Mouse (Mus musculus) thymus, adult 2 months (tissue): ENCODE measurements around the gene Ski. TPM values are rescaled to one million over a fixed set of nuclear protein-coding genes. Genes with fewer than 3 reads are reported as not detected.

Experiments used
- DNase-seq: peaks from one replicate; pipeline ENCODE4 v3.0.0; 2021
- H3K27ac ChIP-seq: fragments of 200-500 bp; 2 replicates; pipeline ENCODE4 v1.5.1; 2012; ENCODE audit warnings: low read length, control low read depth; ENCODE audit not compliant: control insufficient read depth, insufficient read depth
- H3K27me3 ChIP-seq: fragments of 200-500 bp; 2 replicates; pipeline ENCODE4 v1.6.1; 2012; ENCODE audit warnings: mild to moderate bottlenecking, low read length, moderate library complexity, mixed read lengths; ENCODE audit not compliant: control insufficient read depth, insufficient read depth
- H3K36me3 ChIP-seq: fragments of 200-500 bp; 2 replicates; pipeline ENCODE4 v1.6.1; 2012; ENCODE audit warnings: mild to moderate bottlenecking, low read length, moderate library complexity; ENCODE audit not compliant: control insufficient read depth, insufficient read depth
- H3K4me1 ChIP-seq: fragments of 200-500 bp; replicated peaks from 2 replicates; pipeline ENCODE4 v1.6.1; 2012; ENCODE audit warnings: low read length; ENCODE audit not compliant: control insufficient read depth, insufficient read depth
- H3K4me3 ChIP-seq: fragments of 200-500 bp; 2 replicates; pipeline ENCODE4 v1.5.1; 2012; ENCODE audit warnings: mild to moderate bottlenecking, low read length, control low read depth, moderate library complexity; ENCODE audit not compliant: control insufficient read depth, insufficient read depth
- CTCF ChIP-seq: fragments of 200-500 bp; IDR thresholded peaks from 2 replicates; pipeline ENCODE4 v1.5.1; 2012; ENCODE audit warnings: mild to moderate bottlenecking, control low read depth, low read length, moderate library complexity, borderline replicate concordance; ENCODE audit not compliant: control insufficient read depth, poor library complexity, insufficient read depth; ENCODE audit errors: extremely low read depth
- POLR2A ChIP-seq: fragments of 200-500 bp; IDR thresholded peaks from 2 replicates; pipeline ENCODE4 v1.6.1; 2012; ENCODE audit warnings: mild to moderate bottlenecking, low read length, control low read depth, moderate library complexity; ENCODE audit not compliant: control insufficient read depth, poor library complexity, insufficient read depth; ENCODE audit errors: extremely low read depth
- WGBS: fragments of 180-500 bp; shearing (Covaris S2); methylation state at CpG from one replicate; pipeline ENCODE4 v1.1.7; 2018; 5-methylcytosine and 5-hydroxymethylcytosine counted together
- polyA plus RNA-seq: library from polyadenylated mRNA; depleted of rRNA; stranded (reverse); fragments of >200 nt; gene quantifications from 2 replicates; pipeline ENCODE4 v1.2.3, GENCODE M21; 2012

Gene Ski
- polyA plus RNA-seq, 1 experiment: 70.5 TPM

GRCm38 (mm10) chr4:155152476-155152875 is 69.9 kb downstream of the Ski start:
- no peak for TF ChIP-seq POLR2A
- DNase-seq: no peak
- Histone ChIP-seq H3K4me3 (no peak overlapping the region), H3K36me3 (peaks cover 16% of the 10 kb centered on the region), H3K4me1 (peaks cover 15% of the 10 kb centered on the region), H3K27me3 (no peaks in the 10 kb centered on the region), H3K27ac (no peak overlapping the region)
- WGBS: 95% methylated on average over 6 of the region's 6 CpGs

GRCm38 (mm10) chr4:155151845-155152244 is 70.5 kb downstream of the Ski start:
- DNase-seq: no peak
- WGBS: 74% methylated on average over 4 of the region's 4 CpGs
- no peak overlapping the region for H3K27ac ChIP-seq
- no peaks in the 10 kb centered on the region for H3K27me3 ChIP-seq
- peaks cover 9% of the 10 kb centered on the region for H3K36me3 ChIP-seq
- no peak overlapping the region for H3K4me3 ChIP-seq
- peaks cover 15% of the 10 kb centered on the region for H3K4me1 ChIP-seq
- TF ChIP-seq CTCF (no peak), POLR2A (no peak)

GRCm38 (mm10) chr4:155151221-155151788 is 71.1 kb downstream of the Ski start:
- no peaks in the 10 kb centered on the region for H3K27me3 ChIP-seq
- no peak for DNase-seq
- no peak for TF ChIP-seq POLR2A
- no peak for TF ChIP-seq CTCF
- H3K36me3 ChIP-seq: peaks cover 4% of the 10 kb centered on the region
- no peak overlapping the region for H3K27ac ChIP-seq
- WGBS: 40% methylated on average over 12 of the region's 12 CpGs
- H3K4me1 ChIP-seq: peaks cover 15% of the 10 kb centered on the region
- H3K4me3 ChIP-seq: peak overlapping the region; percentile 62

- no peaks in the 10 kb centered on the region for H3K36me3 ChIP-seq
- TF ChIP-seq POLR2A: peak; percentile 55
- no peak; the same call in 1 of the 2 replicates for TF ChIP-seq CTCF
- H3K4me1 ChIP-seq: peaks cover 15% of the 10 kb centered on the region
- peak overlapping the region; percentile 62 for H3K4me3 ChIP-seq
- no peaks in the 10 kb centered on the region for H3K27me3 ChIP-seq
- 6% methylated on average over 72 of the region's 73 CpGs for WGBS
- H3K27ac ChIP-seq: peak overlapping the region; percentile 4; the same call in 1 of the 2 replicates
- peak; percentile 90 for DNase-seq
These were observed 71.9 kb downstream of the Ski start for GRCm38 (mm10) chr4:155150276-155151113.

- no peaks in the 10 kb centered on the region for H3K27me3 ChIP-seq
- 87% methylated on average over 6 of the region's 6 CpGs for WGBS
- peak overlapping the region; percentile 4; the same call in 1 of the 2 replicates for H3K27ac ChIP-seq
- H3K4me1 ChIP-seq: peaks cover 15% of the 10 kb centered on the region
- TF ChIP-seq POLR2A (no peak), CTCF (no peak)
- no peaks in the 10 kb centered on the region for H3K36me3 ChIP-seq
- no peak overlapping the region; the same call in 1 of the 2 replicates for H3K4me3 ChIP-seq
- DNase-seq: no peak
These were observed 72.5 kb downstream of the Ski start for GRCm38 (mm10) chr4:155149941-155150275.

- TF ChIP-seq POLR2A (no peak), CTCF (no peak)
- peaks cover 15% of the 10 kb centered on the region for H3K4me1 ChIP-seq
- no peaks in the 10 kb centered on the region for H3K27me3 ChIP-seq
- no peak overlapping the region for H3K4me3 ChIP-seq
- H3K27ac ChIP-seq: no peak overlapping the region
- no peaks in the 10 kb centered on the region for H3K36me3 ChIP-seq
- WGBS: 89% methylated on average over 8 of the region's 8 CpGs
- DNase-seq: no peak
These were observed 73.3 kb downstream of the Ski start for GRCm38 (mm10) chr4:155148910-155149698.
